ENCODE assay signal across 34 mouse cellular contexts in genomic region chr3:122789544-122789943, GRCm38 (mm10).
"Had no signal": no experiment of that assay in that cellular context is flagged by ENCODE, and none has a peak within 500 bp of the region (broad histone marks: within the 10 kb centered on the region; RNA-seq: fewer than 3 reads in every experiment).

No protein-coding gene starts in this region.

- H3K36me3 ChIP-seq: heart, embryonic 15.5 days; hindbrain, embryonic 13.5 days; hindbrain, embryonic 15.5 days had no signal

- H3K27ac ChIP-seq: heart, adult 2 months; heart, embryonic 10.5 days; heart, embryonic 13.5 days; heart, embryonic 15.5 days; hindbrain, embryonic 10.5 days; hindbrain, embryonic 12.5 days; hindbrain, embryonic 13.5 days; hindbrain, embryonic 14.5 days; hindbrain, embryonic 15.5 days; hindbrain, postnatal 0 days; intestine, embryonic 15.5 days; kidney, postnatal 0 days; layer of hippocampus, adult 2 months had no signal

- H3K4me2 ChIP-seq: heart, embryonic 11.5 days; heart, embryonic 12.5 days; heart, embryonic 13.5 days; heart, embryonic 15.5 days; hindbrain, embryonic 12.5 days; hindbrain, embryonic 13.5 days; hindbrain, embryonic 14.5 days; hindbrain, embryonic 15.5 days; intestine, embryonic 15.5 days had no signal

- H3K9me3 ChIP-seq: heart, embryonic 15.5 days; hindbrain, embryonic 13.5 days; hindbrain, embryonic 15.5 days; intestine, embryonic 15.5 days had no signal

- H3K4me3 ChIP-seq: heart, adult 2 months; heart, embryonic 10.5 days; heart, embryonic 12.5 days; heart, embryonic 13.5 days; heart, embryonic 15.5 days; hindbrain, embryonic 10.5 days; hindbrain, embryonic 12.5 days; hindbrain, embryonic 13.5 days; hindbrain, embryonic 15.5 days; intestine, embryonic 15.5 days; layer of hippocampus, adult 2 months had no signal

- H3K27me3 ChIP-seq: heart, embryonic 12.5 days; heart, embryonic 13.5 days; heart, embryonic 15.5 days; hindbrain, embryonic 12.5 days; hindbrain, embryonic 13.5 days; hindbrain, embryonic 15.5 days; intestine, embryonic 15.5 days had no signal

- ATAC-seq: hindbrain, embryonic 16.5 days; hindbrain, postnatal 0 days; inflammation-experienced regulatory T-cells, adult 6 months; intestine, embryonic 15.5 days; intestine, embryonic 16.5 days; intestine, postnatal 0 days had no signal

- H3K4me1 ChIP-seq: hindbrain, embryonic 10.5 days; hindbrain, embryonic 12.5 days; hindbrain, embryonic 13.5 days; hindbrain, embryonic 15.5 days; intestine, embryonic 15.5 days had no signal

- DNase-seq: heart, adult 2 months; heart, postnatal 10 days; heart, postnatal 14 days; heart, postnatal 36 days; heart, postnatal 4 days; kidney, adult 11 months; kidney, adult 18-20 months; kidney, adult 2 months; kidney, adult 8-10 months; kidney, adult 9 months; kidney, postnatal 14 days; kidney, postnatal 25 days; kidney, postnatal 36 days; kidney, postnatal 4 days; layer of hippocampus, adult 9-11 months; layer of hippocampus, postnatal 36 days had no signal

- H3K9ac ChIP-seq: heart, embryonic 12.5 days; heart, embryonic 13.5 days; heart, embryonic 15.5 days; hindbrain, embryonic 12.5 days; hindbrain, embryonic 13.5 days; hindbrain, embryonic 14.5 days; hindbrain, embryonic 15.5 days; intestine, embryonic 15.5 days had no signal
